Mouse (Mus musculus) liver, embryonic 16.5 days (tissue): ENCODE measurements around the gene Ippk. TPM values are rescaled to one million over a fixed set of nuclear protein-coding genes. Genes with fewer than 3 reads are reported as not detected.

ENCODE experiments used
- ATAC-seq: fragments of 200-750 bp; cut with Nextera tagmentation; 2 replicates; pipeline ENCODE4 v1.8.0; 2017; ENCODE audit warnings: low read depth, mild to moderate bottlenecking, moderate number of reproducible peaks, moderate library complexity
- H3K27ac ChIP-seq: fragments of 300-500 bp; sonication (generic); 2 replicates; pipeline ENCODE4 v1.5.1; 2014; ENCODE audit warnings: mild to moderate bottlenecking, low read length
- H3K27me3 ChIP-seq: fragments of 300-500 bp; sonication (generic); 2 replicates; pipeline ENCODE4 v1.6.1; 2014; ENCODE audit warnings: low read depth, low read length, mixed read lengths; ENCODE audit not compliant: control insufficient read depth, insufficient read depth
- H3K36me3 ChIP-seq: fragments of 300-500 bp; sonication (generic); 2 replicates; pipeline ENCODE4 v1.6.1; 2014; ENCODE audit warnings: mild to moderate bottlenecking; ENCODE audit not compliant: control insufficient read depth, insufficient read depth
- H3K4me1 ChIP-seq: fragments of 300-500 bp; sonication (generic); 2 replicates; pipeline ENCODE4 v1.6.1; 2014; ENCODE audit warnings: low read depth, low read length, mixed read lengths; ENCODE audit not compliant: control insufficient read depth
- H3K4me2 ChIP-seq: fragments of 300-500 bp; sonication (generic); 2 replicates; pipeline ENCODE4 v1.6.1; 2014; ENCODE audit warnings: low read depth, low read length, mixed read lengths
- H3K4me3 ChIP-seq: fragments of 300-500 bp; sonication (generic); 2 replicates; pipeline ENCODE4 v1.5.1; 2014; ENCODE audit warnings: low read depth, mild to moderate bottlenecking, low read length
- H3K9ac ChIP-seq: fragments of 300-500 bp; sonication (generic); 2 replicates; pipeline ENCODE4 v1.6.1; 2014; ENCODE audit warnings: low read depth, low read length
- H3K9me3 ChIP-seq: fragments of 300-500 bp; sonication (generic); replicated peaks from 2 replicates; pipeline ENCODE4 v1.6.1; 2016; ENCODE audit warnings: low read length; ENCODE audit not compliant: control insufficient read depth
- WGBS: fragments of 180-500 bp; shearing (Covaris S2); extraction: QIAGEN DNeasy Blood & Tissue Kit; methylation state at CpG from one replicate; pipeline ENCODE4 v1.1.7; 2014; ENCODE audit not compliant: insufficient replicate concordance; 5-methylcytosine and 5-hydroxymethylcytosine counted together
- polyA plus RNA-seq: library from polyadenylated mRNA; unstranded; fragments of >200 nt; fragmentation: Nextera tagmentation; extraction: Ambion mirVana; gene quantifications from 2 replicates; pipeline ENCODE4 v1.2.1, GENCODE M21; 2015

Ippk gene
- polyA plus RNA-seq, 1 experiment from 2014 or later, result 6.8 TPM

DNA sequence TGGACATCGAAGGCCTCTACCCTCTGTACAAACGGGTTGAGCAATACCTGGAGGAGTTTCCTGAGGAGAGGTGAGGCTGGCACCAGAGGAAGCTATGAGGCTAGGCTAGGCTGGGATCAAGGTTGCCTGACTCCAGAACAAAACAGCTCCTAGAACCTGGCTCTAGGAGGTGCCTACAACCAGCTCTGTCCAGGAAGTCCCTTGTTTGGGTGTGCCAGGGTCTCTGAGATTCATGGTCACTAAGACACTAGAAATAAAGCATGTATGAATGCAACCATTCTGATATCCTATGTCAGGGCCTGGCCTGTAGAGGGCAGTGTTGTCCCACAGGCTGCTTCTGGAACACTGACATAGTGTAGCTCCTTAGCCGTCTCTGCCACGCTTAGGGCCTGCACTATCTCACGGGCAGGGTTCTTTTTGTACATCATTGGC lies 28.3 kb downstream of the Ippk start:
- Histone ChIP-seq H3K4me3 (no peak overlapping the region), H3K9me3 (no peaks in the 10 kb centered on the region), H3K4me1 (peaks cover 3% of the 10 kb centered on the region), H3K27ac (no peak overlapping the region), H3K27me3 (no peaks in the 10 kb centered on the region), H3K4me2 (no peak overlapping the region), H3K9ac (no peak overlapping the region), H3K36me3 (peaks cover 4% of the 10 kb centered on the region)
- peak; percentile 56; the same call in 1 of the 2 replicates for ATAC-seq
- 32% methylated on average over 5 of the region's 5 CpGs for WGBS

DNA sequence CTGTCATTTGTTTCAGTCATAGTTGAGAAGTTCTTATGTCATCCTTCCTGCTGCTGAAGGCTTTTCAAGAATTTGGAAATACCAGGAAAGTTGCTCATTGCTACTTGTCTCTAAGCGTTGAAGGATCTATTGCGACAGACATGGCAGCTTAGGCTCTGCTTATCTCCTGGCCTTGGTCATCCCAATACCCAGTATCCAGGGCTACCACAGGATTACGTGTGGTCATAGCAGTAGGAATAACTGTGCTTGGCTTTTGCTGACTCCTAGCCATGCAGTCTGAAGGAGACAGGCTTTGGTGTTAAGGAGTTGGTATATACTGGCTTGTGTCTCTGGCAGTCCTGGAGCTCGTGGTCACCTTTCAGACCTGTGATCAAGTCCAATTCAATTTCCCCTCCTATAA lies 39.2 kb downstream of the Ippk start:
- Histone ChIP-seq H3K36me3 (peaks cover 15% of the 10 kb centered on the region), H3K4me2 (no peak overlapping the region), H3K9ac (no peak overlapping the region), H3K9me3 (no peaks in the 10 kb centered on the region), H3K27me3 (no peaks in the 10 kb centered on the region), H3K27ac (no peak overlapping the region), H3K4me3 (no peak overlapping the region), H3K4me1 (no peaks in the 10 kb centered on the region)
- ATAC-seq, result no peak
- 73% methylated on average over 4 of the region's 4 CpGs for WGBS

DNA sequence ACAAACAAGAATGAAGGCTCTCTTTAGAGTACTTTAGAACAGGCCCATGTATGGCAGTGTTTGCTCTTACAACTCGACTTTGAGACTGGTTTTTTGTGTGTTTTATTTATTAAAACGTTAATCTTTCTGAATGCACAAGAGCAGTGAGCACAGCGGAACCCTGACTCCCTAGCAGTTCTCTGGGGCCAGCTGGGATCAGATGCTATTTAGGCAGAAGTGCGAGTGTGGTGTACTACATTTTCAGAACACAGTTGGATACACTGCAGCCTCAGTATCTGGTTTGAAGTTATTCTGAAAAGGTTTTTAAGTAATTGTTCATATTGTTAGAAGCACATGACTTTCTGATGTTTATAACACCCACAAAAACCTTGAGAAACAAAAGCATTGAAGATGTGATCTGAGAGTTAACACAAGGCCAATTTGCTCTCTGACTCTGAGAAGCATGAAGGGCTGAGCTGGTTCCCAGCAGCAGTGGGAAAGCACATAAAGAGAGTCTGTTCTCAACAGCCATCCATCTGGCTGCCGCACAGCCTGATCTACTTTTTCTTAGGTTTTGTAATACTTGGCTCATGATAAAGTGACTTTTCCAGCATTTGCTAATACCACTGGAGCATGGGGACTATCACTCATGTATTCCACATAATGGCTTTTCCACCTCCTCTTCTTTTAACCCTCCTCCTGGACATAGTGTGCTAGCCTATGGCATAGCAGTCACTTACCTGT lies 39.8 kb downstream of the Ippk start:
- no peak overlapping the region for H3K4me2 ChIP-seq
- H3K36me3 ChIP-seq, result peaks cover 15% of the 10 kb centered on the region
- H3K9me3 ChIP-seq, result no peaks in the 10 kb centered on the region
- ATAC-seq, result no peak
- H3K4me1 ChIP-seq, result no peaks in the 10 kb centered on the region
- no peak overlapping the region for H3K9ac ChIP-seq
- no peak overlapping the region for H3K27ac ChIP-seq
- H3K4me3 ChIP-seq, result no peak overlapping the region
- 71% methylated on average over 5 of the region's 5 CpGs for WGBS
- H3K27me3 ChIP-seq, result no peaks in the 10 kb centered on the region

DNA sequence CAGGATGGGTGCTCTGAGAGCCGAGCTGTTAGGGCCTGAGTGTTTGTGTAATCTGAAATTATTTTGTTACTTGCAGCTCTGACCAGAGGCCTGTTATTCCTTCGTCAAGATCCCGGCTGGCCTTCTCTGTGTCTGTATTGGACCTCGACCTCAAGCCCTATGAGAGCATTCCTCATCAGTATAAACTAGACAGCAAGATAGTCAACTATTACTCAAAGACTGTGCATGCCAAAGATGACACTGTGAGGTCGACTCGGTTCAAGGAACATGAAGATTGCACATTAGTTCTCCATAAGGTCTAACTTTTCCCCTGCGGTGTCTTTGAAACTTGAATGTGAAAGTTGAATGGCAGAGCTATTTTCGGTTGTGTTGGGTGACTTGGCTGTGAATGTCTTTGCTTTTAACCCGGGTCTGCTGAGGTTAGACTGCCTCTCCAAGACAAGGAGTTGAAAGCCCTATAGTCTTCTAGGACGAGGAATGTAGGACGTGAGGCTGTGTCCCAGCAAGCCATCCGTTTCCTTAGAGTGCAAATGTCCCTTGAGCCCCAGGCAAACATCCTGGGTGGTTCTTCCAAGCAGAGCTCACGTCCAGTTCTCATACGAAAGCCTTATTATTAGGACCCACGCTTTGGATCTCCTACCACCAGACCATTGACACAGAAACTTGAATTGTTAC lies 40.5 kb downstream of the Ippk start:
- whole genome bisulfite sequencing, result 82% methylated on average over 15 of the region's 15 CpGs

DNA sequence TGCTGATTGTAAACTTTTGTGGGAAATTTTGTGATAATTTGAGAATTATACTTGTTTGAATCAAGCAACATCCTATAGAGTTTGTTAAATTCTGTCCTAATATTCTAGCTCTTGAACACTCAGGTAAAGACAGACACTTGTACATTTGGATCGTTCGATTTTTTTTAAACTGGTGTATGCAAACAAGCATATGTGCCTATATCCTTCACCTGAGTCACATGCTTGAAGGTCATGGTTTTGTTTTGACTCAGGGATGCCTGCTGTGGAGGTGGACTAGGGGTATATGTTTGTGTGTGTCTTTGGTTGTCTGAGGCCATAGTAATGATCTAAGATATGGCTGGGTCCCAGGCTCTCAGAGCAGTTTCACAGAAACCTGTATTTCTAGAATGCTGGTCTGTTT lies 41.9 kb downstream of the Ippk start:
- Histone ChIP-seq H3K27ac (no peak overlapping the region), H3K4me1 (no peaks in the 10 kb centered on the region; the same call in 1 of the 2 replicates), H3K4me2 (no peak overlapping the region), H3K4me3 (no peak overlapping the region), H3K36me3 (peaks cover 15% of the 10 kb centered on the region), H3K27me3 (no peaks in the 10 kb centered on the region), H3K9ac (no peak overlapping the region), H3K9me3 (no peaks in the 10 kb centered on the region)
- 85% methylated on average over 2 of the region's 2 CpGs for WGBS
- ATAC-seq, result no peak

More for the DNA sequence above, 40.5 kb downstream of the Ippk start:
- no peak overlapping the region for H3K9ac ChIP-seq
- no peaks in the 10 kb centered on the region for H3K27me3 ChIP-seq
- H3K36me3 ChIP-seq, result peaks cover 15% of the 10 kb centered on the region
- H3K9me3 ChIP-seq, result no peaks in the 10 kb centered on the region
- H3K27ac ChIP-seq, result no peak overlapping the region
- H3K4me1 ChIP-seq, result no peaks in the 10 kb centered on the region
- no peak overlapping the region for H3K4me2 ChIP-seq
- H3K4me3 ChIP-seq, result no peak overlapping the region
- ATAC-seq, result no peak

DNA sequence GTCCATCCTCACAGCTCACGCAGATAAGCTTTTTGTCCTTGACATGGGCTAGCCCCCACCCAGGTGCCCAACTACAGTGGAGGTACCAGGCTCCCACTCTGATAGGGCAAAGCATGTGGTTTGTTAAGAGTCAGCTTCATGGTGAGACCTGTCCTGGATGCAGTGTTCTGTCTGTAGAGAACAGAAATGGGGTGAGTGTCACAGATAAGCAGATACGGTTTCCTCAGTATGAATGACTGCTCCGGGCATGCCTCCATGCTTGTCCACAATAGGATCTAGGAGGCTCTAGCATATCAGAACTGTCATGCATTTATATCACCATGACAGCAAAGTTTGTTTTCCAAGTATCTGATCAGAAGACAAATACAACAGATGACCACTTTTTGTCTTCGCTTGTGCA lies 44.8 kb downstream of the Ippk start:
- H3K27me3 ChIP-seq, result no peaks in the 10 kb centered on the region
- no peaks in the 10 kb centered on the region; the same call in 1 of the 2 replicates for H3K4me1 ChIP-seq
- peaks cover 15% of the 10 kb centered on the region for H3K36me3 ChIP-seq
- no peak overlapping the region for H3K4me2 ChIP-seq
- ATAC-seq, result peak; percentile 67
- no peak overlapping the region; the same call in 1 of the 2 replicates for H3K27ac ChIP-seq
- no peaks in the 10 kb centered on the region for H3K9me3 ChIP-seq
- H3K4me3 ChIP-seq, result no peak overlapping the region
- H3K9ac ChIP-seq, result no peak overlapping the region
- WGBS, result 52% methylated on average over 4 of the region's 4 CpGs

DNA sequence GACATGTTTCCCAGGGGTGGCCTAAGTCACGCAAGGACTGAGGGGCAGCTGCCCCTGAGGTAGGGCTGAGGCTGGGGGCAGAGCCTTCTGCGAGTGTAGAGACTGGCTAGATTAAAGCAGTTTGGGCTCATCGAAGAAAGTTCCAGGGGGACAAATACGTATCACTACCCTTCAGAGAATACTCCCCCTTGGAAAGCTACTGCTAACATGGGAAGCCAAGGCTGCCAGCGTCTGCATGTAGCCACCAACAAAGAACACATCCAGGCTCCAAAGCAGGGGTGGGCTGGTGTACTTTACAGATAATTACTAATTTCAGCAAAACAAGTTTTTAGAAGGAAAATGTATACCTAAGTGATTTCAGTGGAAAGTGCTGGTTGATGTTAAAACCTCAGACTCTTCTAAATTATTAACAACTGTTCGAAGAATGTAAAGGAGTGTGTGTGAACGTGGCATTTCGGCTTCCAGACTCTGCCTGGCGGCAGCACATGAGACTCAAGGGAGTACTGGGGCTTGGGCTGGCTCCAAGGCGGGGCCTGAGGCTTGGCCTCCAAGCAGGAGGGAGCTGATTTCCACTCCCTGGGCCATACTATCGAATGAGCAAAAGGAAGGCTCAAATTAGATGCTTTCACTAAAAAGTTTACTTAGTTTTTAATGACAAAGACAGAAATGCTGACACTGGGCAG lies 45.5 kb downstream of the Ippk start:
- WGBS, result 73% methylated on average over 11 of the region's 11 CpGs
- Histone ChIP-seq H3K27me3 (no peaks in the 10 kb centered on the region), H3K4me2 (no peak overlapping the region), H3K9me3 (no peaks in the 10 kb centered on the region), H3K36me3 (peaks cover 15% of the 10 kb centered on the region), H3K27ac (no peak overlapping the region), H3K4me3 (no peak overlapping the region), H3K9ac (no peak overlapping the region), H3K4me1 (peaks cover 1% of the 10 kb centered on the region)
- no peak for ATAC-seq

DNA sequence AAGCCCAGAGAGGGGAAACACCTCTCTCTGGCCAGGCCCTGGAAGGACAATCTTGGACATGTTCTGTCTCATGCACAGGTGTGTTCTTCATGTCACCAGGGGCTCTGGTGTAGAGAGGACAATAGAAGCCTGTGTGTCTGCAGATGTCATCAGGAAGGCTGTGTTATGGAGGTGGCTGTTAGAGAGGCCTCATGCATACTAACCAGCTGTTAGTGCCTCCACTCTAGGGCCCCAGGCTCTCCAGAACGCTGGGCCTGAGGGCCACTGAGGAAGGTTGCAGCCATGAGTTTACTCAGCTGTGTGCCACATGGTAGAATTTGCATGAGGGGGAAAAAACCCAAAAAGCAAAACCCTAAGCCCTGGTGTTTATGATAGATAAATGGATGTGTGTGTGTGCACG lies 46.5 kb downstream of the Ippk start:
- Histone ChIP-seq H3K9ac (no peak overlapping the region), H3K4me2 (no peak overlapping the region), H3K36me3 (peaks cover 8% of the 10 kb centered on the region), H3K27ac (no peak overlapping the region), H3K4me1 (peaks cover 3% of the 10 kb centered on the region), H3K4me3 (no peak overlapping the region), H3K27me3 (no peaks in the 10 kb centered on the region), H3K9me3 (no peaks in the 10 kb centered on the region)
- WGBS, result 54% methylated on average over 2 of the region's 2 CpGs
- ATAC-seq, result no peak

DNA sequence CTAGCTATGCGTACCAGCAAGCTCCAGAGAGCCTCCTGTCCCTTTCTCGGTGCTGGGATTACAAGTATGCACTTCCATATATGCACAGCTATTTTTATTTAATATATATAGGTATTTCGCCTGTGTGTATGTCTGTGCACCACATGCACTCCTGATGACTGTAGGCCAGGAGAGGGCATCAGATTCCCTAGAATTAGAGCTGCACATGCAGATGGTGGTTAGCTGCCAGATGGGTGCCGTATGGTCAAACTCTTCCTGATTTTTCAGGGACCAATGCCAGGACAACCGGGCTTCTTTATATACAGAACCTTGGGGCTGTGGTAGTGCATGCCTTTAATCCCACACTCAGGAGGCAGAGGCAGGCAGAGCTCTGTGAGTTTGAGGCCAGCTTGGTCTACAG lies 48.0 kb downstream of the Ippk start:
- H3K36me3 ChIP-seq, result peaks cover 3% of the 10 kb centered on the region; the same call in 1 of the 2 replicates
- peaks cover 3% of the 10 kb centered on the region for H3K4me1 ChIP-seq
- H3K27me3 ChIP-seq, result no peaks in the 10 kb centered on the region
- no peak overlapping the region for H3K4me2 ChIP-seq
- H3K4me3 ChIP-seq, result no peak overlapping the region
- no peak overlapping the region for H3K27ac ChIP-seq
- no peak for ATAC-seq
- H3K9me3 ChIP-seq, result no peaks in the 10 kb centered on the region
- no peak overlapping the region for H3K9ac ChIP-seq
- 80% methylated on average over 5 of the region's 5 CpGs for WGBS
